Mouse (Mus musculus) erythroblast, embryonic 14.5 days (primary cell): ENCODE data around the gene Sdk2.

ENCODE experiments used
- GATA1 ChIP-seq: IDR thresholded peaks from 2 replicates; pipeline ENCODE4 v1.6.1; 2012; ENCODE audit warnings: low read length, inconsistent platforms, mixed read lengths
- TAL1 ChIP-seq: IDR thresholded peaks from 3 replicates; pipeline ENCODE4 v1.6.1; 2012; ENCODE audit warnings: low read length, inconsistent platforms, mixed read lengths

- no peak for TF ChIP-seq TAL1
- TF ChIP-seq GATA1 = no peak
Observed at GRCm38 (mm10) chr11:113849322-113849721, 217.5 kb downstream of the Sdk2 start.
